Mouse (Mus musculus) central nervous system, embryonic 14 days (tissue): Measurements from ENCODE around the gene Hist1h2bj. TPM values are rescaled to one million over a fixed set of nuclear protein-coding genes. Genes with fewer than 3 reads are reported as not detected.

Experiments used
- polyA plus RNA-seq: library from polyadenylated mRNA; depleted of rRNA; stranded (reverse); fragments of >200 nt; gene quantifications from 2 replicates; pipeline ENCODE4 v1.2.3, GENCODE M21; 2012; rRNA removed

Gene Hist1h2bj
- polyA plus RNA-seq, result 11.0 and 15.5 TPM in 2 replicates

DNA sequence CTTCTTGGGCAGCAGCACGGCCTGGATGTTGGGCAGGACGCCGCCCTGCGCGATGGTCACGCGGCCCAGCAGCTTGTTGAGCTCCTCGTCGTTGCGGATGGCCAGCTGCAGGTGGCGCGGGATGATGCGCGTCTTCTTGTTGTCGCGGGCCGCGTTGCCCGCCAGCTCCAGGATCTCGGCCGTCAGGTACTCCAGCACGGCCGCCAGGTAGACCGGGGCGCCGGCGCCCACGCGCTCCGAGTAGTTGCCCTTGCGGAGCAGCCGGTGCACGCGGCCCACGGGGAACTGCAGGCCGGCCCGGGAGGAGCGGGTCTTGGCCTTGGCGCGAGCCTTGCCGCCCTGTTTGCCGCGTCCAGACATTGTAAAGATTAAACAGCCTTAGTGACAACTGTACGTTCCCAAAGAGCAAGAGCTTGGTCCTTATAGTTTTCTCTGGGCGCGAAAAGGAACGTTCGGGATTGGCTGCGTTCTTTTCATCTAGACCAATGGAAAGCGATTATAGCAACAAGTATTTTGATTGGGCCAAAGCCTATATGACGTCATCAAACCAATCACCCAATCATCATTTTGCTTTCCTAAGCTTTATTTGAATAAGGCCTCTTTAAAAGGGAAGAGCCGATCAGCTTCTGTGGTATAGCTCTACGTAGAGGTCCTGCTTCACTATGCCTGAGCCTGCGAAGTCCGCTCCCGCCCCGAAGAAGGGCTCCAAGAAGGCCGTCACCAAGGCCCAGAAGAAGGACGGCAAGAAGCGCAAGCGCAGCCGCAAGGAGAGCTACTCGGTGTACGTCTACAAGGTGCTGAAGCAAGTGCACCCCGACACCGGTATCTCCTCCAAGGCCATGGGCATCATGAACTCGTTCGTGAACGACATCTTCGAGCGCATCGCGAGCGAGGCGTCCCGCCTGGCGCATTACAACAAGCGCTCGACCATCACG lies at the start of gene Hist1h2bj, which contains the start of gene Hist1h2ag:
TSS of gene Hist1h2bj (plus strand) at position 647 of the 935 bp plus-strand sequence.
TSS of gene Hist1h2ag (minus strand) at position 377 of the 935 bp plus-strand sequence.

GRCm38 (mm10) chr13:22009642-22010041 lies 33.4 kb upstream of the Hist1h2bj start, which contains the start of gene Prss16:
Gene Prss16 (minus strand): TSS chr13:22009742.

DNA sequence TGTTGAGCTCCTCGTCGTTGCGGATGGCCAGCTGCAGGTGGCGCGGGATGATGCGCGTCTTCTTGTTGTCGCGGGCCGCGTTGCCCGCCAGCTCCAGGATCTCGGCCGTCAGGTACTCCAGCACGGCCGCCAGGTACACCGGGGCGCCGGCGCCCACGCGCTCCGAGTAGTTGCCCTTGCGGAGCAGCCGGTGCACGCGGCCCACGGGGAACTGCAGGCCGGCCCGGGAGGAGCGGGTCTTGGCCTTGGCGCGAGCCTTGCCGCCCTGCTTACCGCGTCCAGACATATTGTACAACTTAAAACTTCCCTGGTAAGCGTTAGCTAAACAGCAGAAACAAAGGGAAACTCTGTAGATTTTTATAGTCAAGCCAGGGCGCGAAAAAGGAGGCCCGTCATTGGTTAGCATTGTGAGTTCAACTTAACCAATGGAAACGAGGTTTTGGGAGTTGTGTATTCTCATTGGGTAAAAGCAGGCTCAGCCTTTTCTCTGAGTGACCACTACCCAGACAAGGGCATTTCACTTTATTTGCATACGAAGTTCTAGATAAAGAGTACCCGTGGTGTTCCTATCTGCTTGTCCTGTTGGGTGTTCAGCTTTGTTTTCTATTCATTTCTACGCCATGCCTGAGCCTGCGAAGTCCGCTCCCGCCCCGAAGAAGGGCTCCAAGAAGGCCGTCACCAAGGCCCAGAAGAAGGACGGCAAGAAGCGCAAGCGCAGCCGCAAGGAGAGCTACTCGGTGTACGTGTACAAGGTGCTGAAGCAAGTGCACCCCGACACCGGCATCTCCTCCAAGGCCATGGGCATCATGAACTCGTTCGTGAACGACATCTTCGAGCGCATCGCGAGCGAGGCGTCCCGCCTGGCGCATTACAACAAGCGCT lies 7.5 kb upstream of the Hist1h2bj start, which contains the start of the genes Hist1h2ah and Hist1h2bk:
TSS of gene Hist1h2ah (minus strand) at position 302 of the 882 bp plus-strand sequence.
TSS of gene Hist1h2bk (plus strand) at position 604 of the 882 bp plus-strand sequence.

GRCm38 (mm10) chr13:22041142-22041536 lies 1.9 kb upstream of the Hist1h2bj start, which contains the start of gene Hist1h4i:
Gene Hist1h4i (minus strand): TSS chr13:22041362.

DNA sequence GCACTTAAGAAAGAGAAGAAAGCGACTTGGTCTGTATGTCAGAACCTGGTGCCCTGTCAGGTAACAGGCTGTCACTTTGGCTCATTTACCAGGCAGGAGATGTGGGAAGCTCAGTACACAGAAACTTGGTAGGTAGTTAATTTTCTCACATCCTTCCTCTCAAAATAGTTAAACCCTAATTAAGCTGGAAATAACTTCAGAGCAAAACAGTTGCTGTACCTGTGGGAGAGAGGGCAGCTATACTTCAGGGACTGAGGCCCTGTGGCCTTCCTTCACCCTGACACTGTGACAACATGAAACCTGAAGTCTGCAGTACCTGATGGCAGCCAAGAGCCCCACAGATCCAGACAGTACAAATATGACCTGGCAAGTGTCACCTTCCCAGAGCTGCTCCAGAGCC lies 41.1 kb downstream of the Hist1h2bj start, which contains the start of gene Vmn1r188:
TSS of gene Vmn1r188 (plus strand) at position 301 of the 400 bp plus-strand sequence.

Other genes with a start within 250 kb of the Hist1h2bj start
- 8.2 and 8.5 TPM in 2 replicates for gene Hist1h2bq, start 233.0 kb upstream of the Hist1h2bj start, polyA plus RNA-seq
- gene Hist1h2ao, start 232.7 kb upstream of the Hist1h2bj start, polyA plus RNA-seq, result 0.21 TPM in 1 of 2 replicates, not detected in the other
- gene Hist1h4m, start 231.5 kb upstream of the Hist1h2bj start, polyA plus RNA-seq, result 0.50 TPM in 1 of 2 replicates, not detected in the other
- 20.1 and 31.8 TPM in 2 replicates for gene Hist1h4n, start 211.0 kb upstream of the Hist1h2bj start, polyA plus RNA-seq
- 31.6 and 43.2 TPM in 2 replicates for gene Hist1h2ap, start 209.7 kb upstream of the Hist1h2bj start, polyA plus RNA-seq
- gene Hist1h2br, start 209.5 kb upstream of the Hist1h2bj start, polyA plus RNA-seq, result 3.8 and 12.2 TPM in 2 replicates
- gene Zfp184, start 98.1 kb upstream of the Hist1h2bj start, polyA plus RNA-seq, result 13.1 and 15.7 TPM in 2 replicates
- not detected in 2 replicates for gene Pom121l2, start 62.0 kb upstream of the Hist1h2bj start, polyA plus RNA-seq
- 0.09 and 0.18 TPM in 2 replicates for gene Prss16, start 33.5 kb upstream of the Hist1h2bj start, polyA plus RNA-seq
- gene Hist1h2ah, start 7.6 kb upstream of the Hist1h2bj start, polyA plus RNA-seq, result 2.9 and 4.5 TPM in 2 replicates
- 11.7 and 20.3 TPM in 2 replicates for gene Hist1h2bk, start 7.3 kb upstream of the Hist1h2bj start, polyA plus RNA-seq
- 26.1 and 35.7 TPM in 2 replicates for gene Hist1h4i, start 1.9 kb upstream of the Hist1h2bj start, polyA plus RNA-seq
- gene Hist1h2ag, start 270 bp upstream of the Hist1h2bj start, polyA plus RNA-seq, result 32.8 and 39.2 TPM in 2 replicates
- under 0.01 TPM in 1 of 2 replicates, not detected in the other for gene Vmn1r188, start 41.2 kb downstream of the Hist1h2bj start, polyA plus RNA-seq
- not detected in 2 replicates for gene Vmn1r189, start 62.6 kb downstream of the Hist1h2bj start, polyA plus RNA-seq
- not detected in 2 replicates for gene Vmn1r191, start 140.8 kb downstream of the Hist1h2bj start, polyA plus RNA-seq
- not detected in 2 replicates for gene Vmn1r192, start 147.9 kb downstream of the Hist1h2bj start, polyA plus RNA-seq
- gene Vmn1r193, start 179.9 kb downstream of the Hist1h2bj start, polyA plus RNA-seq, result not detected in 2 replicates
- not detected in 2 replicates for gene Vmn1r194, start 201.0 kb downstream of the Hist1h2bj start, polyA plus RNA-seq
- not detected in 2 replicates for gene Vmn1r195, start 227.3 kb downstream of the Hist1h2bj start, polyA plus RNA-seq
- not detected in 2 replicates for gene Vmn1r196, start 246.7 kb downstream of the Hist1h2bj start, polyA plus RNA-seq